24 mouse cellular contexts compared by ENCODE assay signal in the genomic region with DNA sequence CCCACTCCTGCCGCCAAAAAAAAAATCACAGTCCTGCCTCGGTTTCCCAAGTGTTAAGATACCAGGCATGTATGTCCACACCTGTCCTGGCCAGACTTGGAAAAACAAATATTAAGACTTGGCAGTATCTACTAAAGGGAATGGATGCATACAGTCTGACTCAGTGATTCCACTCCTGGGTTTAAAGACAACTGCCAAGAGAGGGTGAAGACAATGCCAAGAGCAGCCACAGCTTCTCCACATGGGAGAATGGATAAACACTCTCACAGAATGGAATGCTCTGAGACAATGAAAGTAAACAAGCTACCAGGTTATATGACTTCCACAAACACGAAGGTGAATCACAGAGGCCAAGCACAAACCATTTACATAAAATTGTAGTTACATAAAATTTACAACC. TPM values are rescaled to one million over a fixed set of nuclear protein-coding genes. Genes with fewer than 3 reads are reported as not detected.
A peak's percentile ranks its signal among the peaks of the same experiment; 100 is the strongest.
DNase-seq lines count a peak whose midpoint lies in the region; ATAC-seq lines count a peak whose summit lies in the region.
"Had no signal": no experiment of that assay in that cellular context is flagged by ENCODE, and none has a peak within 500 bp of the region (broad histone marks: within the 10 kb centered on the region; RNA-seq: fewer than 3 reads in every experiment).

No protein-coding gene starts in this region.

- H3K27me3 ChIP-seq in midbrain, embryonic 14.5 days (ENCODE audit: control insufficient read depth, insufficient read depth, low read length): no peaks in the 10 kb centered on the region
- H3K27me3 ChIP-seq: embryonic facial prominence, embryonic 13.5 days; embryonic facial prominence, embryonic 15.5 days; forebrain, embryonic 13.5 days; forebrain, embryonic 15.5 days had no signal

- no peak overlapping the region for H3K9ac ChIP-seq in midbrain, embryonic 14.5 days (replicated peaks; ENCODE audit: low read length)
- H3K9ac ChIP-seq: embryonic facial prominence, embryonic 13.5 days; embryonic facial prominence, embryonic 15.5 days; forebrain, embryonic 13.5 days; forebrain, embryonic 15.5 days; forebrain, postnatal 0 days had no signal

- 75% methylated on average over 3 of the region's 3 CpGs for WGBS in midbrain, embryonic 14.5 days

- DNase-seq in 3T3-L1 (ENCODE audit: low read depth, low spot score) (peak; percentile 76), NIH3T3 (ENCODE audit: low read depth) (peak; percentile 24), adipocyte (ENCODE audit: low spot score) (peak; percentile 50)
- DNase-seq in testis, postnatal 10 days (ENCODE audit: low spot score): no peak
- DNase-seq in thymus, postnatal 25 days: no peak
- DNase-seq in midbrain, embryonic 14.5 days: no peak
- DNase-seq: adrenal gland, adult 2 months; adrenal gland, postnatal 10 days; adrenal gland, postnatal 25 days; cerebellum, adult 11 months; cerebellum, adult 18-20 months; cerebellum, adult 8-10 months; cerebellum, adult 9-11 months; cerebellum, postnatal 14 days; cerebellum, postnatal 36 days; embryo, embryonic 11 days; forebrain, postnatal 0 days had no signal

- H3K4me3 ChIP-seq in midbrain, embryonic 14.5 days (replicated peaks; ENCODE audit: low read depth, low read length): no peak overlapping the region
- H3K4me3 ChIP-seq: embryonic facial prominence, embryonic 13.5 days; embryonic facial prominence, embryonic 15.5 days; forebrain, embryonic 10.5 days; forebrain, embryonic 13.5 days; forebrain, embryonic 15.5 days had no signal

- no peaks in the 10 kb centered on the region for H3K4me1 ChIP-seq in midbrain, embryonic 14.5 days (ENCODE audit: control insufficient read depth, insufficient read depth, low read length)
- H3K4me1 ChIP-seq: embryonic facial prominence, embryonic 13.5 days; embryonic facial prominence, embryonic 15.5 days; forebrain, embryonic 10.5 days; forebrain, embryonic 13.5 days; forebrain, embryonic 15.5 days had no signal

- H3K9me3 ChIP-seq in midbrain, embryonic 14.5 days (ENCODE audit: control insufficient read depth, low read length): no peaks in the 10 kb centered on the region
- H3K9me3 ChIP-seq: embryonic facial prominence, embryonic 13.5 days; embryonic facial prominence, embryonic 15.5 days; forebrain, embryonic 10.5 days; forebrain, embryonic 13.5 days; forebrain, embryonic 15.5 days had no signal

- no peak overlapping the region for H3K27ac ChIP-seq in midbrain, embryonic 14.5 days (replicated peaks; ENCODE audit: low read depth, low read length)
- H3K27ac ChIP-seq: embryonic facial prominence, embryonic 13.5 days; embryonic facial prominence, embryonic 15.5 days; forebrain, embryonic 10.5 days; forebrain, embryonic 13.5 days; forebrain, embryonic 15.5 days had no signal

- ATAC-seq in erythroblast, adult 5-6 weeks (replicated peaks; ENCODE audit: low FRiP score, poor library complexity, severe bottlenecking): no peak
- no peak for ATAC-seq in midbrain, embryonic 14.5 days (ENCODE audit: low FRiP score, low TSS enrichment)
- ATAC-seq: activated CD4-positive, CD25-positive, alpha-beta regulatory T cell, adult 4 months; forebrain, embryonic 13.5 days; forebrain, embryonic 15.5 days; forebrain, postnatal 0 days had no signal

- H3K4me2 ChIP-seq in midbrain, embryonic 14.5 days (ENCODE audit: low read length): no peak overlapping the region
- H3K4me2 ChIP-seq: embryonic facial prominence, embryonic 13.5 days; embryonic facial prominence, embryonic 15.5 days; forebrain, embryonic 13.5 days; forebrain, embryonic 15.5 days had no signal

- H3K36me3 ChIP-seq in midbrain, embryonic 14.5 days (ENCODE audit: control insufficient read depth, insufficient read depth, low read length): no peaks in the 10 kb centered on the region
- H3K36me3 ChIP-seq: embryonic facial prominence, embryonic 13.5 days; embryonic facial prominence, embryonic 15.5 days; forebrain, embryonic 10.5 days; forebrain, embryonic 15.5 days had no signal

RNA-seq across cellular contexts. Expression of gene Taf1b, which starts 24.9 kb away (rescaled TPM):
- total RNA-seq in erythroblast, adult 5-6 weeks (2015; ENCODE audit: low replicate concordance): 6.5 and 17.1 TPM in 2 replicates
- 9.3 and 9.9 TPM in 2 replicates for total RNA-seq in erythroblast, adult 5-6 weeks (2017; ENCODE audit: low replicate concordance)
- polyA plus RNA-seq in midbrain, embryonic 14.5 days (2014; fragmentation: Nextera tagmentation; extraction: Ambion mirVana): 36.0 and 39.7 TPM in 2 replicates

Comparison
In these comparisons a context has a peak if more than half of its experiments do, and no peak if none do; other contexts are left out.
1. DNase-seq: peak in 3T3-L1 (single experiment), NIH3T3 (single experiment) and adipocyte (single experiment); none in testis, postnatal 10 days (single experiment), thymus, postnatal 25 days (single experiment) and midbrain, embryonic 14.5 days (single experiment).